Mouse (Mus musculus) cerebellum, adult 18-20 months (tissue): ENCODE results near the gene Lrsam1.
A peak's percentile ranks its signal among the peaks of the same experiment; 100 is the strongest.
"Not testable (repeated sequence)": the region's sequence is repeated elsewhere in the genome, so short reads cannot be mapped to it uniquely, and the experiment has no call there.

Experiments used
- DNase-seq, 2 experiments: peaks; one replicate each; pipeline ENCODE4 v3.0.0; 2021

Lrsam1 gene

DNA sequence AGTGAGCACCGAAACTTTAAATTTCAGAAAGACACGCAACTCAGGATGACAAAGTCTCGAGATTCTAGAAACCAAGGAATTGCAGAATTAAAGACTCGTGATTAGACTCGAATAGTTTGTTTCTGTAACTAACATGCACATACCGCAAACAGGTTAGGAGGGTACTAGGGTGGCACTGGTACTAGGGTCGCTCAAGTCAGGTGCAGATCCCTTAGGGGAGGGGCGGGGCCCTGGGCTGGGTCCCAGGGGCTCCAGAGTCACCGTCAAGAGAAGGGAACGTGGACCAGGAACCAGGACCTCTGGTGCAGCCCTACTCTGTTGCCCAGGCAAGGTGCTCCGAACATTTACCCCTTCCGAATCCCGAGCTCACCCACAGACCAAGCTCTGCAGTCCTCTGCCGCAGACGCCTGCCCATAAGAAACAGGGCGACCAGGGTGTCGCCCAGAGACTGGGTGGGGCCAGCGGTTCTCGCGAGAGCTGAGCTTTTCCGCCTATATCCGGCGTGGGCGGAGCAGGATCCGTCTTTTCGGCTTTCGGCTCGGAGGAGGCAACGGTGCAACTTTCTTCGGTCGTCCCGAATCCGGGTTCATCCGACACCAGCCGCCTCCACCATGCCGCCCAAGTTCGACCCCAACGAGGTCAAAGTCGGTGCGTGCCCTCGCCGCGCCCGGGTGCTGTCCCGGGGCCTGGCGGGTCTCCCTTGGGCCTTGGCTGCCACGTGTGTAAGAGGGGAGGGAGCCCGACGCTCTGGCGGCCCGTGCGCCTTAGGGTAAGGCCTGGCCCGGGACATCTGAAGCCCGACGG lies at the start of gene Lrsam1, which contains the start of gene Rpl12:
TSS of gene Lrsam1 (minus strand) at position 423 of the 804 bp plus-strand sequence.
TSS of gene Rpl12 (plus strand) at position 368 of the 804 bp plus-strand sequence.
- peak; percentile 91 to 94 for DNase-seq

DNA sequence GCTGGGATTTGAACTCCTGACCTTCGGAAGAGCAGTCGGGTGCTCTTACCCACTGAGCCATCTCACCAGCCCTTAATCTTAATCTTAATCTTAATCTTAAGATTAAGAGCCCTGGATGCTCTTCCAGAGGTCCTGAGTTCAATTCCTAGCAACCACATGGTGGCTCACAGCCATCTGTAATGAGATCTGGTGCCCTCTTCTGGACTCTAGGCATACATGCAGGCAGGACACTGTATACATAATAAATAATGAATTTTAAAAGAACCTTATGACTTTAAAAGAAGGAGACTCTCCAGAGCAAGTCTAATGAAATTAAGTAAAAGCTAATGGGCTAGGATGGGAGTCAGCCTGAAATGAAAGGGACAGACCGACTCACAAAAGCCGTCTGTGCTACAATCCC lies 47.6 kb upstream of the Lrsam1 start:
- DNase-seq, result not testable (repeated sequence)

DNA sequence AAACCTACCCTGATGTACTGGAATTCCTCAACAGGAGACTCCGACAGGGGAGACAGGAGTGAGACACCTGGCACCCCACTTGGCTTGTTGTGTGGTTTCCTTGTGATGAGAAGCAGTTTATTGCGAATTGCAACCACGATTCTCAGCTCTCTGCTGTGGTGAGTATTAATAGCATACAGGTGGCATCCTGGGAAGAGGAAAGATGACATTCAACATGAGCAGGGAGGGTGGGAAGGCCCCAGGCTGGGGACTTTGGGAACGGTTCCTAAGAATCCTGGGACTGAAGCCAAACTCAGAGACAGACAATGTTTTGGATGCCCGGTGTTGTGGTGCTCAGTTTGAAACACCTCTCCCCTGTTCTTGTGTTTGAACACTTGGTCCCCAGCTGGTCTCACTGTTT lies 43.6 kb upstream of the Lrsam1 start:
- DNase-seq, result peak; percentile 74 to 83

DNA sequence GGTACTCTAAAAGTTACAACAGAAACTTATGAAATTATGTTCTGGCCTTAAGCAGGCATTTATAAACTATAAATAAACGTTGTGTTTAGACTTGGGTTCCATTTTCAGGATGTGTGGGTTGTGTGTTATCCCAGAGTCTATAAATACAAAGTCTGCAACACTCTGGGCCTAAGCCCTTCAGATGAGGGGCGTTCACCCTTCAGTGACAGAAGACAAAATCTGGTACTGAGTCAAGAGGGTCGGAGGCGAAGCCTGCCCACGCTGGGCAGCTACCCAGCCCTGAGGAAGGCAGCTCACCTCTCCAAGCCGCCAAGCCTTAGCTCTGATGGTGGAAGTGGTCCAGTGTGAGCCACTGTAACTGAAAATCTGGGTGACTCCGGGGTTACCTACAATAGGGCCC lies 40.7 kb upstream of the Lrsam1 start:
- no peak for DNase-seq

DNA sequence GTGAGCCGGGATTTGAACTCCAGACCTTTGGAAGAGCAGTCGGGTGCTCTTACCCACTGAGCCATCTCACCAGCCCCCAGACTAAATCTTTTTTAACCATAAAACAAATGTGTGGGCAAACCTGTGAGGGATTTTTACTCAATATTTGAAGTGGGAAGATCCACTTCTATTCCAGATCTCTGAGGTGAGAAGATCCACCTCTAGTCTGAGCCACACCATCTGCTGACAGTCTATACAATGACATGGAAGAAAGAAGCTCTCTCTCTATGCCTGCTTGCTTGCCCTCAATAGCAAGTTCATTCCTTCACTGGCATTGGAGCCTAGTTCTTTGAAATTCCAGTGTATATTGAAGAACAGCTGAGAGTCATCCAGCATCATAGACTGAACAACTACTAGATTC lies 38.3 kb upstream of the Lrsam1 start:
- DNase-seq, result no peak

DNA sequence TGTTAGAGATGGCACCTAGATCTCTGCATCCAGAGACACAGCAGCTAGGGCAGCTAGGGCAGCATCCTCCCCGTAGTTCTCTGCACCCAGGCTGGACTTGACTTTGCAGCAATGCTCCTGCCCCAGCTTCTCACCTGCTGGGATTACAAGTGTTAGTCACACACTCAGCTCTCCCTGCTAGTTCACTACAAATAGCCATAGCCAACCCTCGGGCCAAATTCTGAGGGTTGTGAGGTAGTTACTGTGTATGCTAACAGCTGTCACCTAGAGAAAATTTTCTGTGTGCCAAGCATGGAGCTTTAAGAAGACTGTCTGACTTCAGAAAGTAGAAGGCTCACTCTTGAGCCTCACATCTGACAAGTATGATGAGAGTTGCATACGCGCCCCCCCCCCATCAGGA lies 36.4 kb upstream of the Lrsam1 start:
- no peak for DNase-seq

DNA sequence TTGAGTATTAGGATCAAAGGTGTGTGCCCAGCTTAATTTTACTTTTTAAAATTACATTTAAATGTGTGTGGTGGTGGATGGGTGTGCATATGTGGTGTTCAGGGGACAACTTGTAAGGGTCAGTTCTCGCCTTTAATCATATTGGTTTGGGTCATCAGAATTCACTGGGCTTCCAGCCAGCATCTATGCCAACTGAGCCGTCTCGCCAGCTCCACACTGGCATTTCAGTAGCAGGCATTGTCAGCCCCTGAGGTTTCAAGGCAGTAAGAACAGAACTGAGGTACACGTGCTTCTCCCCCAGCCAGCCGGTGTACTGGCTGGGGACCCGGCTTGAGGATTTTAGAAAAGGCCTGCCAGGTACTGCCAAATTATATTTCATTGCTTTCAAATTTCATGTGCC lies 35.7 kb upstream of the Lrsam1 start:
- peak; percentile 45 to 55 for DNase-seq

DNA sequence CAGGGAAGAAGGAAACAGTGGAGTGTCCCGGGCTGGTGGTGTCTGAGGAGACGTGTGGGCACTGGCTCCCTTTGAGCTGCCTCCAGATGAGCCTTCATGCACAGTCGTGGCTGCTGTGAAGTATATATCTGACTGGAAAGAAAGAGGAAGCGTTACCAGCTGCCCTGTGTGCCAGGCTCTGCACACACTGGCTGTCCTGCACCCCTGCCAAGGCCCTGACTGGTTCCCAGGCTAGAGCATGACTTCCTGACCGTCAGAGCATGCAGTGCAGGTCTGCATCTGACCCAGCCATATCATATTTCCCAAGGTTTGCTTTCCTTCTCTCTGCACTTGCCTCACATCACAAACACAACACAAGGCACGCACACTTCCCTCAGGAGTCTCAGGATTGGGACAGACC lies 30.7 kb upstream of the Lrsam1 start:
- DNase-seq, result no peak

DNA sequence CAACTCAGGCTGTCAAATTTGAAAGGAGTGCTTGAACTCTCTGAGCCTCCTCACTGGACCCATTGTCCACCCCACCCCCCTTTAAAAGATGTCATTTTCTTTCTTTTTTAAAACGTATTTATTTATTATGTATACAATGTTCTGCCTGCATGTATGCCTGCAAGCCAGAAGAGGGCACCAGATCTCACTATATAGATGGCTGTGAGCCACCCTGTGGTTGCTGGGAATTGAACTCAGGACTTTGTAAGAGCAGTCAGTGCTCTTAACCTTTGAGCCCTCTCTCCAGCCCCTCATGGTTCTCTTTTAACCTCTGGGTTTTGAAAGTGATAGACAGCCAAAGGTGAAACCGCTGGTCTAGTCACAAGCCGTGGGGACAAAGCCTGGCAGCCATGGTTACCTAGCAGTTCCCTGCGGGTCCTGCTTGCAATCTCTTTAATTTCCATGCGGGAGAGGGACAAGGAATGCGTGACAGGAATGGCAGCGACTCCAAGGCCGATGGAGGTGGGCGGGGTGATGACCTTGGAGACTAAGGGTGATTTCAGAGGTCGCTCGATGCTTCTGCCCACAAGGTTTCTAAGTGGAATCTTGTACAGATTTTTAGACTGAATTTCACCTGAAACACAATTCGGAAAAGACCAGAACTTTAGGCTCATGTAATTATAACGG lies 28.9 kb upstream of the Lrsam1 start:
- peak in 1 of 2 experiments; percentile 48 for DNase-seq

DNA sequence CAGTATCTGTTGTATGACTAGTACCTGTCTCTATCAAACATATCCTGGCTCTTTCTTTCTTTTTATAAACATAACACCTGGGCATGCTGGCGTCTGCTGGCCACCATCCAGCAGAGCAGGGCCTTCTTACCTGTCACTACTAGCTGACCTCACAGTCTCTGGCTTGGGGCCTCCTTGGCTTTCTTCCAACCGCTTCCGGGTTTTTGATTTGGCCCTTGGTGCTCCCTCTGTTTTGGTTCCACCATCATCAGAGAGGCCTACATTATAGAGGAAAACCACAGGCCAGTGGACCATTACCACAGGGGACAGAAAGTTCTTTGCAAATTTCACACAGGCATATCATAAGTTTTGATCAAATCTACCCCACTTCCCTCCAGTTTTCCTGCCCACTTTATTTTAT lies 28.0 kb upstream of the Lrsam1 start:
- peak; percentile 42 to 51 for DNase-seq

DNA sequence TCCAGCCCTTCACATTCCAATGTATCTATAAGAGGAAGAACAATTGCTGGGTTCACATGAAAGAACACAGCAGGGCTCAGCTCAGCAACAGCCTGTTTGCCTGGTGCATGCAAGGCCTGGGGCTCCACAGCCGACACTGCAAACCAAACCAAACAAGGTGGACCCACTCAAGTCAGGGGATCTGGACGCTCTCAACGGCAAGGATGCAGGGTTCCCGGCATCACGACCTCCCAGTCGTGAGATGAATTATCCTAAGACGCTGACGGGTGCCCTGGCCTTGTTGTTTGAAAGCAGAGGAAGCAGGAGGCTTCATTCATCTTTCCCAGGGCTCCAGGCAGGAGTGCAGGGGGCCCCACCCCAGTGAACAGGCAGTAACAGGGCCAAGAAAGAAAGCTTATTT lies 24.4 kb upstream of the Lrsam1 start:
- DNase-seq, result no peak

DNA sequence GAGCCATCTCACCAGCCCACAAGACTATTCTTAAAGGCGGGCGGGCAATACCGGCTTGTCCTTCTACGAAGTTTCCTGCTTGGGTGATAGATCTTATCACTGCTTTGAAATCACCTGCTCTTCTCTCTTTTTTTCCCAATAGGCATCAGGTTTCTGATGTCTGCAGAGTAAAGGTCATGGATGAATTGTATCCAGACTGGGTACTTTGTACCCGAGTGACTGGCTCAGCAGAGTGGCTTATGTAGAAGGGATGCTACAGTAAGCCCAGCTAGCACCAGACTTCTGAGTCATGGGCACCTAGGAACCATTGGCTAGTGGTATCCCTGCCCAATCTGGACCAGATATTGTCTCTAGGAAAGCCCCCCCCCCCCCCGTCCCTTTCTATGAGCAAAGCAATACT lies 22.2 kb upstream of the Lrsam1 start:
- DNase-seq, result no peak

DNA sequence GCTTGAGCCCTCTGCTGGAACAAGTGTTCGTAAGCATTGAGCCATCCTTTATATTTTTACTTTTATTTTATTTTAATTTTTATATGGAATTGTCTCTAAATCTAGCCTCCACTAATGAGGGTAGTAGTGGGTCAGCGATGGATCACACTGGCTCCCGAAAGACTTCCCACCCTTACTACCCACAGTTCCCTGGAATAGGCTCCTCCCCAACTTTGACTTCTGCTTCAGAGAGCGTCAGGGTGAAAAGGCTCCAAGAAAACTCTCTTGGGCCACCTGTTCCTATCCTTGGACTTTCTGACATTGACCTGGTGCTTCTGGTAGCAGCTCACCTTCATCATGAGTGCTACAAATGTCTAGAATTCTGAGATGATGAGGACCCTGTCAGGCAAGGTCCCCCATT lies 21.3 kb upstream of the Lrsam1 start:
- DNase-seq, result no peak

DNA sequence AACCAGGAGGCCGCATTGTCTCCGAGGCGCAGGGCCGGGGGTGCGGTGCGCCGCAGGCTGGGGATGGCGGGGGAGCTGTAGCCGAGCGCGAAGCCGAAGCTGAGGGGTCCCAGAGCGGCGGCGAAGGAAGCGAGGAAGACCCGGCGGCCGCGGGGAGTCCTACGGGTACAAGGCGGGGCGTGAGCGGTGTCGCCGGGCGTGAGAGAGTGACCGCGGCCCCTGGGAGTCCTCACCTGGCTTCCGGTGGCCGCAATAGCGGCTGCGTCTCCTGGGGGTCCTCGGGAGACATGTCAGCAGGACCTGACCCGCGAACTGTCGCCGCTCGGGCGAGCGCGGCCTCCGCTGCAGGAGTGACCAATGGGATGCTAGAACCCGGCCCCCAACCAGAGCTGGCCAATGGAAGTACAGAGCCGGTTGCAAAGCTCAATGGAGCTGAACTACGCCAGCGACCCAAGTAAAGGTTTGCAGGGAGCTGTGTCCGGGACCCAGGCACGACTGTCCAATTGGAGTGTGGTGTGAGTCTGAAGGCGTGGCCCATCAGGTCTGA lies 20.4 kb upstream of the Lrsam1 start, which contains the start of gene Slc2a8:
TSS of gene Slc2a8 (minus strand) at position 359 of the 547 bp plus-strand sequence.
- DNase-seq, result peak; percentile 91 to 97

DNA sequence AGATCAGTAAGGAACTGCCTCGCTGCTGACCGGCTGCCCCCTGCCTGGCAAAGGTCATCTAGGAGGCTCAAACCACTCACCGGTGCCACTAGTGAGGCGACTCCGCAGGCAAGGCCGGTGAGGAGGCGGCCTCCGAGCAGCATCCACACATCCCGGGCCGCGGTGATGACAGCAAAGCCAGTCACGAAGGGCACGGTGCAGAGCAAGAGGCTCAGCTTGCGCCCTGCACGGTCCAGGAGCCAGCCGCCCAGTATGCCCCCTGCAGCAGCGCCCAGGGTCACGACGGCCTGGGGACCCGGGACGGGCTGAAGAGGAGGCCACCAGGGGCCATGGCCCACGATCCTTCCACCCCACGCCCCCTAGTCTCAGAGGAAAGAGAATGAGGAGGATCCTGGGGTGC lies 19.9 kb upstream of the Lrsam1 start:
- peak; percentile 43 to 53 for DNase-seq

DNA sequence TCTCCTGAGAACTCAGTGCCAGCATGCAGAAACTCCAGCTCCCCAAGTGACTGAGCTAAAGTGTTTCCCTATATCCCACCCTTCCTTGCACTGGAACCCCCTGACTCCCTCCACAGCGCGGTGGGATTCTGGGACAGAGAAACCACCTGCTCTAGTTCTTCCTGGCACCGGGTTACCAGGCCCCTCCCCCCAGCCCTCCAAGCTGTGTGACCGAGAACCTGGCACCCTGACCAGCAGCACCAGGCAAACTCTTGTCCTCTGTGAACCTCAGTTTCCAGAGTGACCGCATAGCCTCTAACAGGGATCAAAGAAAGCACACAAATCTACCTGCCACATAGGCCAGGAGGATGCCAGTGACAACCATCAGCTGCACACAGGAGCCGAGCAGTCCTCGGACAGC lies 18.3 kb upstream of the Lrsam1 start:
- no peak for DNase-seq

DNA sequence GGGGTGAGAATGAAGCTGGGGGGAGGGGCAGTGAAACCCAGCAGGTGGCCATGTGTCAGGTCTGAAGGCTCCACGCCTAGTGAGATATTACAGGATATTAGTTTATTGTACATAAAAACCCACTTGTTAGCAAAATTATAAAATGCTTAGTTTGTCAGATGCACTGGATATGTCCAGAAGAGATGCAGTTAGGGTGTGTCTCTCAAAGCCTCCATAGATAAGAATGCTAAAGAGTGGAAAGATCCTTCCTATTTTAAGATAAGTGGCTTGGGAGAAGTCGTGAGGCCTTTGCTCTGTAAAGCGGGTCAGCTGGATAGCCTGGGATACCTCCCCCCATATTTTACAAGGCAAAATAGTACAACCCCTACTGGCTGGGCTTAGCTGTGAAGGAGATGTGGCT lies 17.3 kb upstream of the Lrsam1 start:
- DNase-seq, result no peak

DNA sequence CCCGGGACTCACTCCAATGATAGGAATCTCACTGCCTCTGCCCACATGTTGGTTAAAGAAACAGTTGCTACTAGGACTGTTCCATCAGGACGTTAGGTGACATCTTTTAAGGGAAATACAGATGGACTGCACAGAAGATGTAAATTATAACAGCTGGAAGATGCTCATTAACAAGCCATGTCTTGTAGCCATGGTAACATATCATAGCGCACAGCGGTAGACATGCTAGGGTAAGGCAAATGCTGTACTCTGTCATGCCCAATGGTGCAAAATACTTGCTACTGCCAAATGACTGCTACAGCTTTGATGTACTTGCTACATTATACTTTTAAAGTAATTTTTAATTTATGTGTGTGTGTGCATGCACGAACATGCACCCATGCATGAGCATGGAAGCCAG lies 15.7 kb upstream of the Lrsam1 start:
- DNase-seq, result no peak

DNA sequence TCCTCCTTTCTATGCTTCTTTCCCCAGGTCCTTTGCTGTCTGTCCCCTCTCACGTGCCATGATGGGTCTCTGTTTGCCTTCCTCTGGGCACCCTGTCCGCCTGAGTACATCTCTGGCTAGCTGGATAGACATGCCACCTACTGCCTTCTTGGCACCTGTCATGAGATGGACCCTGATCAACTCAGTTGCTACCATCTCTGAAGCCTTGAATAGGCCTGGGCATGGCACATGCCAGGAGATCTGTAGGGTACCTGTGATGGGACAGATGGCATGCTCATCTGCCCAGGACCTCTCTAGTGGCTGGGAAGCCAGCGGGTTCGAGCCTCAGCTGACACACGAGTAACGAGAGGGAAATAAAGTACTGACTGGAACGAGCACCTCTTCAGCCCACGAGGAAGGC lies 12.8 kb upstream of the Lrsam1 start:
- DNase-seq, result peak in 1 of 2 experiments; percentile 37

DNA sequence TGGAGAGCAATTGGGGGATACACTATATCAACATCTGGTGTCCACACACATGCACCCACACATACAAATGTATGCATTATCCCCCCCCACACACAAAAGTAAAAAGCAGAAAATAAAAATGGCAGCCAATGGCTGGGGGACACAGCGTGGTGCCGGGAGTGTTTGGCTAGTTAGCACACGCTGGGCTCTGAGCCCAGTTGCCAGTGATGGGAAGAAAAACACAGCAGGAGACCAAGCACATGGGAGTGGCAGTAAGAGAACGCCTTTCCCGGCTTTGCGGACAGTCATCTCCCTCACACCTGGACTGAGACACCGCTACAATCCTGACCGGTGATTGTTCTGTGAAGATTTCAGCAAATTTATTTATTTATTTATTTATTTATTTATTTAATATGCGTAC lies 9.8 kb upstream of the Lrsam1 start:
- DNase-seq, result peak; percentile 51 to 64

DNA sequence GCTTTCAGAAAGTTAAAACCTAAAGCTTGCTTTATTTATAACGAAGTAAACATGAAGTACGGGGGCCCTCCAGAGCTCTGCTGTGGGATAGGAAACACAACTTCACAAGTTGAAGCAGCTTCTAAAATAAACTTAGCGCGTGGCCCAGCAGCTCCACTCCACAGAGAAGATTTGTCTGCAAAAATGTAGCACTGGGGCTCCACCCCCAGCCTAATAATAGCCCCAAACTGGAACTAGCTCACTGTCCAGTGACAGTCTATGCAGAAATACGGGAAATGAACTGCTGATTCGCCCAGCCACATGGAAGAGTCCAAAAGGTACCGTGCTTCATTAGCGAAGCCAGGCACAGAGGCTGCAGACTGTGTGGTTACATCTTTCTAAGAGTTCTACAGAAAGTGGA lies 7.9 kb upstream of the Lrsam1 start:
- DNase-seq, result no peak

DNA sequence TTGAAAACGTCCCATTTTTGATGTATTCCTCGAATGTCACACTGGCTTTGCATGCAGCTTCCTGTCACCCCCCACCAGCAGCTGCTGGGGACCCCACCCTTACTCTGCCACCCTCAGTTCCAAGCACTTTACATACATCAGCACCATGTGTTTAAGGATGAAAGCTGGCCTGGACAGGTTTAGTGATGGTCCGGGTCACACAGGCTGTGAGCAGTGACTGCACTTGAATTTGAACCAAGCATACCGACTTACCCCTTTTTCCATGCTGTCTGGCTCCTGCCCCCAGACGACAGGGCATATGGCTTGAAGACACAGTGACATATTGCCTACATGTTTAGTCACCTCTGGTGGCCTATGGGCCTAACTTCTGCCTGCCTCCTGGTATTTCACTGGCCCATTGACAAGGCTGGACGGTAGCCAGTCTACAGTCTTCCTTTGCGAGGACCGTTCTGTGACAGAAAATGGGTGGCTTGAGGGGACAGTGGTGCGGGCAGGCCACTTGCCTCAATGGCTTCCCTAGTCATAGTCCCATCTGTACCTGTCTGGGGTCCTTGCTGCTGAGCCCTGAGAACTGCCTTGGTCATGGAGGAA lies 6.7 kb upstream of the Lrsam1 start:
- DNase-seq, result peak in 1 of 2 experiments; percentile 42
